Mouse (Mus musculus) layer of hippocampus, adult 11-12 months (tissue): Measurements from ENCODE around the gene Nhlrc4.

ENCODE experiments used
- DNase-seq: peaks from one replicate; pipeline ENCODE4 v3.0.0; 2022; ENCODE audit warnings: low spot score

Gene Nhlrc4

GRCm38 (mm10) chr17:25957586-25958051 lies 12.9 kb upstream of the Nhlrc4 start:
- DNase-seq, result no peak

- DNase-seq, result no peak
Measured at GRCm38 (mm10) chr17:25956631-25957030, 11.9 kb upstream of the Nhlrc4 start.

- no peak for DNase-seq
Measured at GRCm38 (mm10) chr17:25956201-25956600, 11.4 kb upstream of the Nhlrc4 start.

GRCm38 (mm10) chr17:25955736-25956135 lies 11.0 kb upstream of the Nhlrc4 start:
- no peak for DNase-seq

GRCm38 (mm10) chr17:25954671-25955070 lies 9.9 kb upstream of the Nhlrc4 start:
- no peak for DNase-seq

- DNase-seq, result no peak
Measured at GRCm38 (mm10) chr17:25953161-25953560, 8.4 kb upstream of the Nhlrc4 start.

GRCm38 (mm10) chr17:25951803-25952623 lies 7.3 kb upstream of the Nhlrc4 start, which contains the start of gene A930017K11Rik:
Gene A930017K11Rik (minus strand): TSS chr17:25952565.
- no peak for DNase-seq

GRCm38 (mm10) chr17:25951225-25951802 lies 6.6 kb upstream of the Nhlrc4 start:
- no peak for DNase-seq

- DNase-seq, result no peak
Measured at GRCm38 (mm10) chr17:25950706-25951105, 5.9 kb upstream of the Nhlrc4 start.

GRCm38 (mm10) chr17:25949981-25950380 lies 5.2 kb upstream of the Nhlrc4 start:
- no peak for DNase-seq

- no peak for DNase-seq
Measured at GRCm38 (mm10) chr17:25948051-25948450, 3.3 kb upstream of the Nhlrc4 start.

GRCm38 (mm10) chr17:25947576-25947975 lies 2.8 kb upstream of the Nhlrc4 start:
- no peak for DNase-seq

GRCm38 (mm10) chr17:25946891-25947290 lies 2.1 kb upstream of the Nhlrc4 start:
- no peak for DNase-seq

GRCm38 (mm10) chr17:25946349-25946748 lies 1.6 kb upstream of the Nhlrc4 start:
- DNase-seq, result no peak

GRCm38 (mm10) chr17:25945517-25946155 lies 875 bp upstream of the Nhlrc4 start:
- no peak for DNase-seq

GRCm38 (mm10) chr17:25943769-25944168 lies 992 bp downstream of the Nhlrc4 start:
- no peak for DNase-seq

- DNase-seq, result no peak
Measured at GRCm38 (mm10) chr17:25943221-25943620, 1.5 kb downstream of the Nhlrc4 start.

GRCm38 (mm10) chr17:25942597-25943151 lies 2.1 kb downstream of the Nhlrc4 start:
- DNase-seq, result no peak

- peak; percentile 72 for DNase-seq
Measured at GRCm38 (mm10) chr17:25941511-25942241, 3.1 kb downstream of the Nhlrc4 start.

- no peak for DNase-seq
Measured at GRCm38 (mm10) chr17:25934526-25934925, 10.2 kb downstream of the Nhlrc4 start.

GRCm38 (mm10) chr17:25925348-25925747 lies 19.4 kb downstream of the Nhlrc4 start:
- peak; percentile 75 for DNase-seq

GRCm38 (mm10) chr17:25922120-25922519 lies 22.6 kb downstream of the Nhlrc4 start:
- DNase-seq, result no peak
